Mouse (Mus musculus): ENCODE data around the gene Tmem270. TPM values are rescaled to one million over a fixed set of nuclear protein-coding genes. Genes with fewer than 3 reads are reported as not detected.
A peak's percentile ranks its signal among the peaks of the same experiment; 100 is the strongest.

Tmem270 gene
- polyA plus RNA-seq, 1 experiment, result 0.09 TPM

DNA sequence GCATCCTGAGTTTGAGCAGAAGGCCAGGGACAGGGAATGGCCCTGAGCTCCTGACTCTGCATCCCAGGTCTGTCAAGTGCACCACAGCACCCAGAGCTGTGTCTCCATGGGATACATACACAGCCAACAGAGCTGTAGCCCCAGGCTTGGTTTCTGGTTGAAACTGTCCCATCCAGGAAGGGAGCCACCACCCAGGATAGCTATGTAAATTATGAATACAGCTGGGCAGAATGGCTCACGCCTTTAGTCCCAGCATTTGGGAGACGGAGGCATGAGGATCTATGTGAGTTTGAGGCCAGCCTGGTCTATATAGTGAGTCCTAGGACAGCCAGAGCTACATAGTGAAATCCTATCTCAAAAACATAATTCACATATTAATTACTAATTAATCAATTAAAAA lies 23.5 kb upstream of the Tmem270 start:
- Histone ChIP-seq H3K36me3 (ENCODE audit: control insufficient read depth, insufficient read depth, low read length) (no peaks in the 10 kb centered on the region), H3K27ac (ENCODE audit: insufficient read depth, low read depth, low read length) (no peak overlapping the region), H3K4me1 (ENCODE audit: control insufficient read depth, insufficient read depth, low read length) (no peaks in the 10 kb centered on the region), H3K4me3 (ENCODE audit: insufficient read depth, low read depth, low read length) (no peak overlapping the region), H3K27me3 (replicated peaks; ENCODE audit: control insufficient read depth, insufficient read depth, low read length) (no peaks in the 10 kb centered on the region)
- DNase-seq, result no peak
- TF ChIP-seq CTCF (conservative IDR thresholded peaks at IDR 0.05; ENCODE audit: insufficient read depth, insufficient read length, low read depth, low read length), result no peak
- TF ChIP-seq POLR2A (IDR thresholded peaks at IDR 0.05; ENCODE audit: low read depth, low read length), result no peak
- 71% methylated on average over 2 of the region's 2 CpGs for WGBS

- Histone ChIP-seq H3K27me3 (replicated peaks; ENCODE audit: control insufficient read depth, insufficient read depth, low read length) (no peaks in the 10 kb centered on the region), H3K27ac (ENCODE audit: insufficient read depth, low read depth, low read length) (no peak overlapping the region), H3K4me3 (ENCODE audit: insufficient read depth, low read depth, low read length) (no peak overlapping the region), H3K4me1 (ENCODE audit: control insufficient read depth, insufficient read depth, low read length) (no peaks in the 10 kb centered on the region), H3K36me3 (ENCODE audit: control insufficient read depth, insufficient read depth, low read length) (no peaks in the 10 kb centered on the region)
- TF ChIP-seq POLR2A (IDR thresholded peaks at IDR 0.05; ENCODE audit: low read depth, low read length) (no peak), CTCF (conservative IDR thresholded peaks at IDR 0.05; ENCODE audit: insufficient read depth, insufficient read length, low read depth, low read length) (no peak)
- WGBS, result 62% methylated on average over 4 of the region's 4 CpGs
- DNase-seq, result no peak
These were observed 20.2 kb upstream of the Tmem270 start for GRCm38 (mm10) chr5:134926726-134927125.

GRCm38 (mm10) chr5:134923141-134923540 lies 16.6 kb upstream of the Tmem270 start:
- DNase-seq, result no peak
- 68% methylated on average over 6 of the region's 6 CpGs for WGBS
- TF ChIP-seq POLR2A (IDR thresholded peaks at IDR 0.05; ENCODE audit: low read depth, low read length) (no peak), CTCF (conservative IDR thresholded peaks at IDR 0.05; ENCODE audit: insufficient read depth, insufficient read length, low read depth, low read length) (no peak)
- no peaks in the 10 kb centered on the region for H3K4me1 ChIP-seq (ENCODE audit: control insufficient read depth, insufficient read depth, low read length)
- H3K27ac ChIP-seq (ENCODE audit: insufficient read depth, low read depth, low read length), result no peak overlapping the region
- no peaks in the 10 kb centered on the region for H3K27me3 ChIP-seq (replicated peaks; ENCODE audit: control insufficient read depth, insufficient read depth, low read length)
- H3K4me3 ChIP-seq (ENCODE audit: insufficient read depth, low read depth, low read length), result no peak overlapping the region
- no peaks in the 10 kb centered on the region for H3K36me3 ChIP-seq (ENCODE audit: control insufficient read depth, insufficient read depth, low read length)

DNA sequence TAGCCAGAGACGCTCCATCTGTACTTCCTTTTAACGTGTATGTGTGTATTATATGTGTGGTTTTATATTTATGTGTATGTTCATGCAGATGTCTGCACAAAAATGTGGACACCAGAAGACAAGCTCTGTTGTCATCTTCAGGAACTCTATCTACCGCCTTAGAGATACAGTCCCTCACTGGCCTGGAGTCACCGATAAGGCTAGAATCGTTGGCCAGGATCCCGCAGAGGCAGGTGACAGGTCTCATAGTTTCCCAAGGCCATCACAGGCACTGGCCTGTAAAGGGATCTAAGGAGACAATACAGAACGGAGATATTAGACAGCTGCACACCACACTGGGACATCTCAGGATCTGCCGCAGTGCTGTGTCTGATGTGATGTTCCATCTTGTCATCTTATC lies 14.6 kb upstream of the Tmem270 start:
- no peaks in the 10 kb centered on the region for H3K27me3 ChIP-seq (replicated peaks; ENCODE audit: control insufficient read depth, insufficient read depth, low read length)
- DNase-seq, result no peak
- 86% methylated on average over 8 of the region's 8 CpGs for WGBS
- no peaks in the 10 kb centered on the region for H3K4me1 ChIP-seq (ENCODE audit: control insufficient read depth, insufficient read depth, low read length)
- H3K4me3 ChIP-seq (ENCODE audit: insufficient read depth, low read depth, low read length), result no peak overlapping the region
- H3K27ac ChIP-seq (ENCODE audit: insufficient read depth, low read depth, low read length), result no peak overlapping the region
- no peak for TF ChIP-seq CTCF (conservative IDR thresholded peaks at IDR 0.05; ENCODE audit: insufficient read depth, insufficient read length, low read depth, low read length)
- TF ChIP-seq POLR2A (IDR thresholded peaks at IDR 0.05; ENCODE audit: low read depth, low read length), result no peak
- no peaks in the 10 kb centered on the region for H3K36me3 ChIP-seq (ENCODE audit: control insufficient read depth, insufficient read depth, low read length)

- WGBS, result 81% methylated on average over 6 of the region's 6 CpGs
- Histone ChIP-seq H3K4me1 (ENCODE audit: control insufficient read depth, insufficient read depth, low read length) (no peaks in the 10 kb centered on the region), H3K36me3 (ENCODE audit: control insufficient read depth, insufficient read depth, low read length) (no peaks in the 10 kb centered on the region), H3K27ac (ENCODE audit: insufficient read depth, low read depth, low read length) (no peak overlapping the region), H3K4me3 (ENCODE audit: insufficient read depth, low read depth, low read length) (no peak overlapping the region), H3K27me3 (replicated peaks; ENCODE audit: control insufficient read depth, insufficient read depth, low read length) (no peaks in the 10 kb centered on the region)
- no peak for DNase-seq
- TF ChIP-seq CTCF (conservative IDR thresholded peaks at IDR 0.05; ENCODE audit: insufficient read depth, insufficient read length, low read depth, low read length) (no peak), POLR2A (IDR thresholded peaks at IDR 0.05; ENCODE audit: low read depth, low read length) (no peak)
These were observed 13.7 kb upstream of the Tmem270 start for GRCm38 (mm10) chr5:134920106-134920687.

DNA sequence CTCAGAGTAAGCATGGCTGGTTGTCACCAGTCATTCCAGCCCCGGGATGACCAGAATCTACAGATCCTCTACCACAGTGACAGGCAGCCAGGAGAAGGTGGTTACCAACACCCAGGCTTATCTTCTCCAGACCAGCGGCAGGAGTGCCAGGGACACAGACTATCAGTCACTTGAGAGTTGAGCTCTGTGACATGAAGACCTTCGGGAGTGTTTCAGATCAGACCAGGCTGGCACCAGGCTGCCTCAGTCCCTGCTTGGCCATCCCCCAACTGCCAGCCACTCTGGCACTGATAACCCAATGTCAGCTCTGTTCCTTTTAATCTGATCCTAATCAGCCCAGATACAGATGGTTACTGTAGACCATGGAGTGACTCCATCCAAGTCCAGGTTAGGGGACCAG lies 12.6 kb upstream of the Tmem270 start:
- 89% methylated on average over 3 of the region's 3 CpGs for WGBS
- no peak for TF ChIP-seq POLR2A (IDR thresholded peaks at IDR 0.05; ENCODE audit: low read depth, low read length)
- no peak for TF ChIP-seq CTCF (conservative IDR thresholded peaks at IDR 0.05; ENCODE audit: insufficient read depth, insufficient read length, low read depth, low read length)
- Histone ChIP-seq H3K4me3 (ENCODE audit: insufficient read depth, low read depth, low read length) (no peak overlapping the region), H3K27ac (ENCODE audit: insufficient read depth, low read depth, low read length) (no peak overlapping the region), H3K36me3 (ENCODE audit: control insufficient read depth, insufficient read depth, low read length) (no peaks in the 10 kb centered on the region), H3K4me1 (ENCODE audit: control insufficient read depth, insufficient read depth, low read length) (no peaks in the 10 kb centered on the region), H3K27me3 (replicated peaks; ENCODE audit: control insufficient read depth, insufficient read depth, low read length) (no peaks in the 10 kb centered on the region)
- no peak for DNase-seq

DNA sequence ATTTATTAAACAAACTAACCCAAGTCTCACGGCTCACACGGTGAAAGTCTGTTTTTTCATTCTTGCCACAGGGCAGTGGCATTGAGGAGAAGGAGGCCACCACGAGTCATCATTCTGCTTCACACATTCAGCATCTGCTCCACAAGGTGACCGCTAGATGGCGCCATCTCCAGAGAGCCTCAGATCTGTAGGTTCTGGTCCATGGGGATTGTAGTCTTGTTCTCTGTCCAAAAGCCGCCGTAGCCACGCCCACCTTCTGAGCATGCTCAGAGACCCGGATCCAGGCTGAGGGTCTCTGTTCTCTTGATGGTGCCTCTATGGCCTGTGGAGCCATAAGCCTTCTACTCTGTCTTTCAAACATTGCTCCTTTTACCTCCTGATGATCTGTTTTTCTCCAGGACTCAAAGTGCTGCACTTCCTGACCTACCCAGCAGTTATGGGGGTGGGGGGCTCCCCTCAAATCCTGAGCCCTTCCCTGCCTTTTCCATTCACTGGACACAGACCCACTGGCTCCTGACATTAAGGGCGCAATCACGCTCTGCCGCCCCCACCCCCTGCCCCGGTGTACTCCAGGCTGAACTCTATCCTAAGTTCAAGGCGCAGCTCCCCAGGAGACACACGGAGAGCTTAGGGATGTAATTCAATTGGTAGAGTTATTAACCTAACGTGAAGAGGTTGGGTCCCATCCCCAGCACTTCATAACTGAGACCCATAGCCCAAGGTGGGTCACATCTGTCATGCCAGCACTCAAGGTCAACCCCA lies 11.7 kb upstream of the Tmem270 start:
- 44% methylated on average over 16 of the region's 16 CpGs for whole genome bisulfite sequencing
- H3K4me3 ChIP-seq (ENCODE audit: insufficient read depth, low read depth, low read length), result no peak overlapping the region
- H3K4me1 ChIP-seq (ENCODE audit: control insufficient read depth, insufficient read depth, low read length), result no peaks in the 10 kb centered on the region
- no peaks in the 10 kb centered on the region for H3K27me3 ChIP-seq (replicated peaks; ENCODE audit: control insufficient read depth, insufficient read depth, low read length)
- H3K27ac ChIP-seq (ENCODE audit: insufficient read depth, low read depth, low read length), result no peak overlapping the region
- H3K36me3 ChIP-seq (ENCODE audit: control insufficient read depth, insufficient read depth, low read length), result no peaks in the 10 kb centered on the region
- DNase-seq, result peak; percentile 75
- peak; percentile 81 for TF ChIP-seq CTCF (conservative IDR thresholded peaks at IDR 0.05; ENCODE audit: insufficient read depth, insufficient read length, low read depth, low read length)
- no peak for TF ChIP-seq POLR2A (IDR thresholded peaks at IDR 0.05; ENCODE audit: low read depth, low read length)
